Mouse (Mus musculus) cerebellum, adult 2 months (tissue): ENCODE results near the gene Gm45021.

Source experiments
- CTCF ChIP-seq: fragments of 200-500 bp; IDR thresholded peaks from 2 replicates; pipeline ENCODE4 v1.5.1; 2011; ENCODE audit warnings: low read depth, mild to moderate bottlenecking, control low read depth, low read length, moderate library complexity, borderline replicate concordance; ENCODE audit not compliant: insufficient read depth
- POLR2A ChIP-seq: fragments of 200-500 bp; IDR thresholded peaks from 2 replicates; pipeline ENCODE4 v1.6.1; 2011; ENCODE audit warnings: low read length, control low read depth, borderline replicate concordance; ENCODE audit not compliant: insufficient read depth

- TF ChIP-seq CTCF (no peak), POLR2A (no peak)
Observed at GRCm38 (mm10) chr6:48628377-48628776, 39.0 kb downstream of the Gm45021 start.
